Mouse (Mus musculus): ENCODE results near the gene Dag1. TPM values are rescaled to one million over a fixed set of nuclear protein-coding genes. Genes with fewer than 3 reads are reported as not detected.

The Dag1 gene
- polyA plus RNA-seq, 1 experiment from 2014 or later = 85.9 TPM

Other genes with a start within 250 kb of the Dag1 start
- 38.4 and 40.5 TPM in 2 replicates for gene Gmppb, start 214.7 kb downstream of the Dag1 start, polyA plus RNA-seq (2015; fragmentation: Nextera tagmentation; extraction: Ambion mirVana)
- 4.0 and 5.0 TPM in 2 replicates for gene Amigo3, start 210.8 kb downstream of the Dag1 start, polyA plus RNA-seq (2015; fragmentation: Nextera tagmentation; extraction: Ambion mirVana)
- 3.1 and 3.5 TPM in 2 replicates for gene Mst1, start 183.5 kb downstream of the Dag1 start, polyA plus RNA-seq (2015; fragmentation: Nextera tagmentation; extraction: Ambion mirVana)
- gene Rnf123, start 180.6 kb downstream of the Dag1 start, polyA plus RNA-seq (2015; fragmentation: Nextera tagmentation; extraction: Ambion mirVana) = 28.7 and 34.9 TPM in 2 replicates
- gene Apeh, start 169.4 kb downstream of the Dag1 start, polyA plus RNA-seq (2015; fragmentation: Nextera tagmentation; extraction: Ambion mirVana) = 48.3 and 51.2 TPM in 2 replicates
- gene Bsn, start 73.6 kb downstream of the Dag1 start, polyA plus RNA-seq (2015; fragmentation: Nextera tagmentation; extraction: Ambion mirVana) = 1.0 and 1.3 TPM in 2 replicates
- 41.7 and 42.9 TPM in 2 replicates for gene Nicn1, start 26.5 kb upstream of the Dag1 start, polyA plus RNA-seq (2015; fragmentation: Nextera tagmentation; extraction: Ambion mirVana)
- 10.8 and 11.2 TPM in 2 replicates for gene Amt, start 32.9 kb upstream of the Dag1 start, polyA plus RNA-seq (2015; fragmentation: Nextera tagmentation; extraction: Ambion mirVana)
- gene Rhoa, start 42.2 kb upstream of the Dag1 start, polyA plus RNA-seq (2015; fragmentation: Nextera tagmentation; extraction: Ambion mirVana) = 452 and 468 TPM in 2 replicates
- 41.3 and 51.6 TPM in 2 replicates for gene Tcta, start 42.2 kb upstream of the Dag1 start, polyA plus RNA-seq (2015; fragmentation: Nextera tagmentation; extraction: Ambion mirVana)
- 713 and 715 TPM in 2 replicates for gene Gpx1, start 74.9 kb upstream of the Dag1 start, polyA plus RNA-seq (2015; fragmentation: Nextera tagmentation; extraction: Ambion mirVana)
- gene Usp4, start 83.9 kb upstream of the Dag1 start, polyA plus RNA-seq (2015; fragmentation: Nextera tagmentation; extraction: Ambion mirVana) = 97.5 and 99.4 TPM in 2 replicates
- gene 1700102P08Rik, start 128.8 kb upstream of the Dag1 start, polyA plus RNA-seq (2015; fragmentation: Nextera tagmentation; extraction: Ambion mirVana) = 1.0 and 1.1 TPM in 2 replicates
- 1.2 and 1.3 TPM in 2 replicates for gene Ccdc36, start 164.5 kb upstream of the Dag1 start, polyA plus RNA-seq (2015; fragmentation: Nextera tagmentation; extraction: Ambion mirVana)
- gene BC048562, start 172.5 kb upstream of the Dag1 start, polyA plus RNA-seq (2015; fragmentation: Nextera tagmentation; extraction: Ambion mirVana) = not detected in 2 replicates
- gene Ccdc71, start 196.6 kb upstream of the Dag1 start, polyA plus RNA-seq (2015; fragmentation: Nextera tagmentation; extraction: Ambion mirVana) = 58.6 and 60.7 TPM in 2 replicates
- gene Klhdc8b, start 197.6 kb upstream of the Dag1 start, polyA plus RNA-seq (2015; fragmentation: Nextera tagmentation; extraction: Ambion mirVana) = 33.4 and 35.7 TPM in 2 replicates
- 70.2 and 71.7 TPM in 2 replicates for gene Lamb2, start 215.8 kb upstream of the Dag1 start, polyA plus RNA-seq (2015; fragmentation: Nextera tagmentation; extraction: Ambion mirVana)
- 69.8 and 75.4 TPM in 2 replicates for gene Usp19, start 226.6 kb upstream of the Dag1 start, polyA plus RNA-seq (2015; fragmentation: Nextera tagmentation; extraction: Ambion mirVana)
- 114 and 117 TPM in 2 replicates for gene Qars, start 243.7 kb upstream of the Dag1 start, polyA plus RNA-seq (2015; fragmentation: Nextera tagmentation; extraction: Ambion mirVana)

All from embryonic facial prominence, embryonic 15.5 days (tissue).